Comparison of ENCODE assay signal across 20 mouse cellular contexts in genomic region chr15:86171316-86171715, GRCm38 (mm10). TPM values are rescaled to one million over a fixed set of nuclear protein-coding genes. Genes with fewer than 3 reads are reported as not detected.
DNase-seq lines count a peak whose midpoint lies in the region; ATAC-seq and TF ChIP-seq lines count a peak whose summit lies in the region.
"Had no signal": no experiment of that assay in that cellular context is flagged by ENCODE, and none has a peak within 500 bp of the region (broad histone marks: within the 10 kb centered on the region; RNA-seq: fewer than 3 reads in every experiment).

No protein-coding gene starts in this region.

- DNase-seq in A20 (ENCODE audit: low read depth, low spot score) (peak; percentile 37), liver (no peak)
- DNase-seq in thymus, postnatal 10 days (ENCODE audit: low spot score in 2 of 2), result peak; percentile 53 to 61
- no peak for DNase-seq in retina, embryonic 14.5 days (ENCODE audit: low spot score)
- DNase-seq: cerebellum, postnatal 25 days; gastrocnemius, adult 2 months; kidney, adult 11 months; kidney, postnatal 14 days; lung, postnatal 10 days; right cerebral cortex, postnatal 25 days; spleen, adult 18-20 months had no signal

- no peak for TF ChIP-seq POLR2A in bone marrow macrophage, adult 2 months (IDR thresholded peaks at IDR 0.05; ENCODE audit: borderline replicate concordance, low read depth, low read length)

- H3K4me2 ChIP-seq in heart, embryonic 16.5 days (ENCODE audit: low read depth, low read length), result no peak overlapping the region
- no peak overlapping the region for H3K4me2 ChIP-seq in heart, embryonic 11.5 days
- H3K4me2 ChIP-seq: embryonic facial prominence, embryonic 13.5 days; forebrain, embryonic 13.5 days; hindbrain, embryonic 12.5 days; limb, embryonic 12.5 days; liver, embryonic 12.5 days; midbrain, embryonic 13.5 days had no signal

- WGBS in heart, embryonic 16.5 days, result 74% methylated on average over 12 of the region's 12 CpGs
- WGBS in heart, embryonic 11.5 days (ENCODE audit: insufficient replicate concordance), result 78% methylated on average over 12 of the region's 12 CpGs

- no peak for TF ChIP-seq CTCF in bone marrow macrophage, adult 2 months (IDR thresholded peaks at IDR 0.05; ENCODE audit: low read depth, low read length)

- H3K9ac ChIP-seq in heart, embryonic 16.5 days (ENCODE audit: low read length), result no peak overlapping the region
- no peak overlapping the region for H3K9ac ChIP-seq in heart, embryonic 11.5 days (ENCODE audit: low read depth, low read length)
- H3K9ac ChIP-seq: embryonic facial prominence, embryonic 13.5 days; forebrain, embryonic 13.5 days; hindbrain, embryonic 12.5 days; limb, embryonic 12.5 days; liver, embryonic 12.5 days; midbrain, embryonic 13.5 days had no signal

- peaks cover 75% of the 10 kb centered on the region for H3K4me1 ChIP-seq in heart, embryonic 16.5 days (ENCODE audit: control insufficient read depth, insufficient read depth, low read length)
- peaks cover 63% of the 10 kb centered on the region for H3K4me1 ChIP-seq in heart, embryonic 11.5 days (ENCODE audit: control insufficient read depth, insufficient read depth, low read length)
- peaks cover 85% of the 10 kb centered on the region for H3K4me1 ChIP-seq in bone marrow macrophage, adult 2 months (ENCODE audit: control insufficient read depth, insufficient read depth, low read length)

- ATAC-seq in heart, embryonic 16.5 days (replicated peaks; ENCODE audit: extremely low read depth, insufficient read depth, low FRiP score), result no peak
- no peak for ATAC-seq in heart, embryonic 11.5 days (replicated peaks; ENCODE audit: insufficient number of reproducible peaks, low FRiP score, low TSS enrichment)
- ATAC-seq: forebrain, embryonic 13.5 days; liver, embryonic 12.5 days; midbrain, embryonic 13.5 days had no signal

- no peaks in the 10 kb centered on the region for H3K27me3 ChIP-seq in heart, embryonic 16.5 days (ENCODE audit: control insufficient read depth, insufficient read depth, low read length)
- H3K27me3 ChIP-seq in heart, embryonic 11.5 days (ENCODE audit: control insufficient read depth, insufficient read depth, low read length), result no peaks in the 10 kb centered on the region
- H3K27me3 ChIP-seq: embryonic facial prominence, embryonic 13.5 days; forebrain, embryonic 13.5 days; hindbrain, embryonic 12.5 days; limb, embryonic 12.5 days; liver, embryonic 12.5 days; midbrain, embryonic 13.5 days had no signal

- no peaks in the 10 kb centered on the region for H3K9me3 ChIP-seq in heart, embryonic 16.5 days (replicated peaks; ENCODE audit: control insufficient read depth, low read length)
- no peaks in the 10 kb centered on the region for H3K9me3 ChIP-seq in heart, embryonic 11.5 days (replicated peaks; ENCODE audit: control insufficient read depth, low read length)
- H3K9me3 ChIP-seq: embryonic facial prominence, embryonic 13.5 days; forebrain, embryonic 13.5 days; hindbrain, embryonic 12.5 days; limb, embryonic 12.5 days; liver, embryonic 12.5 days; midbrain, embryonic 13.5 days had no signal

- no peaks in the 10 kb centered on the region for H3K36me3 ChIP-seq in heart, embryonic 16.5 days (ENCODE audit: control insufficient read depth, insufficient read depth)
- H3K36me3 ChIP-seq in heart, embryonic 11.5 days (ENCODE audit: control insufficient read depth, insufficient read depth, low read length), result no peaks in the 10 kb centered on the region
- H3K36me3 ChIP-seq: embryonic facial prominence, embryonic 13.5 days; limb, embryonic 12.5 days; liver, embryonic 12.5 days; midbrain, embryonic 13.5 days had no signal

- H3K4me3 ChIP-seq in heart, embryonic 16.5 days (ENCODE audit: low read length), result no peak overlapping the region
- H3K4me3 ChIP-seq in heart, embryonic 11.5 days (ENCODE audit: low read depth, low read length), result no peak overlapping the region
- H3K4me3 ChIP-seq in bone marrow macrophage, adult 2 months (ENCODE audit: insufficient read depth, low read length), result no peak overlapping the region
- H3K4me3 ChIP-seq: embryonic facial prominence, embryonic 13.5 days; forebrain, embryonic 13.5 days; gastrocnemius, adult 2 months; hindbrain, embryonic 12.5 days; limb, embryonic 12.5 days; liver, embryonic 12.5 days; midbrain, embryonic 13.5 days had no signal

- peak overlapping the region; percentile 60 for H3K27ac ChIP-seq in heart, embryonic 16.5 days (ENCODE audit: low read length)
- no peak overlapping the region for H3K27ac ChIP-seq in heart, embryonic 11.5 days (ENCODE audit: low read depth, low read length)
- peak overlapping the region; percentile 100 for H3K27ac ChIP-seq in bone marrow macrophage, adult 2 months (ENCODE audit: insufficient read depth, low read depth, low read length)
- H3K27ac ChIP-seq: embryonic facial prominence, embryonic 13.5 days; forebrain, embryonic 13.5 days; hindbrain, embryonic 12.5 days; limb, embryonic 12.5 days; liver, embryonic 12.5 days; midbrain, embryonic 13.5 days had no signal

RNA-seq across cellular contexts. Expression of gene Cerk, which starts 14.6 kb away (rescaled TPM):
- 18.7 and 19.3 TPM in 2 replicates for polyA plus RNA-seq in heart, embryonic 16.5 days (2015; fragmentation: Nextera tagmentation; extraction: Ambion mirVana)
- 10.1 and 10.6 TPM in 2 replicates for polyA plus RNA-seq in heart, embryonic 11.5 days (2014; fragmentation: Nextera tagmentation; extraction: Ambion mirVana)
- polyA plus RNA-seq in bone marrow macrophage, adult 2 months (2012; ENCODE audit: insufficient read depth, insufficient read length, missing spikeins), result 103 and 111 TPM in 2 replicates

RNA-seq across cellular contexts. Expression of gene Tbc1d22a, which starts 42.9 kb away (rescaled TPM):
- polyA plus RNA-seq in heart, embryonic 16.5 days (2015; fragmentation: Nextera tagmentation; extraction: Ambion mirVana), result 11.5 and 12.6 TPM in 2 replicates
- polyA plus RNA-seq in heart, embryonic 11.5 days (2014; fragmentation: Nextera tagmentation; extraction: Ambion mirVana), result 6.0 and 7.3 TPM in 2 replicates
- 37.2 and 39.8 TPM in 2 replicates for polyA plus RNA-seq in bone marrow macrophage, adult 2 months (2012; ENCODE audit: insufficient read depth, insufficient read length, missing spikeins)

Comparison
In these comparisons a context has a peak if more than half of its experiments do, and no peak if none do; other contexts are left out.
1. DNase-seq: peak in A20 (single experiment) and thymus, postnatal 10 days (2 of 2); none in retina, embryonic 14.5 days (single experiment) and liver (single experiment).